Mouse (Mus musculus) intestine, embryonic 15.5 days (tissue): Measurements from ENCODE around the gene A4galt. TPM values are rescaled to one million over a fixed set of nuclear protein-coding genes. Genes with fewer than 3 reads are reported as not detected.
"Not testable (repeated sequence)": the region's sequence is repeated elsewhere in the genome, so short reads cannot be mapped to it uniquely, and the experiment has no call there.

ENCODE experiments used
- ATAC-seq: fragments of 200-750 bp; cut with Nextera tagmentation; 2 replicates; pipeline ENCODE4 v1.8.0; 2017; ENCODE audit warnings: moderate TSS enrichment, moderate library complexity
- H3K27ac ChIP-seq: fragments of 300-500 bp; sonication (generic); 2 replicates; pipeline ENCODE4 v1.5.1; 2015; ENCODE audit warnings: mild to moderate bottlenecking, inconsistent platforms
- H3K27me3 ChIP-seq: fragments of 300-500 bp; sonication (generic); replicated peaks from 2 replicates; pipeline ENCODE4 v1.6.1; 2015; ENCODE audit warnings: inconsistent platforms
- H3K36me3 ChIP-seq: fragments of 300-500 bp; sonication (generic); 2 replicates; pipeline ENCODE4 v1.6.1; 2015; ENCODE audit warnings: inconsistent platforms
- H3K4me1 ChIP-seq: fragments of 300-500 bp; sonication (generic); replicated peaks from 2 replicates; pipeline ENCODE4 v1.6.1; 2015; ENCODE audit warnings: inconsistent platforms
- H3K4me2 ChIP-seq: fragments of 300-500 bp; sonication (generic); replicated peaks from 2 replicates; pipeline ENCODE4 v1.6.1; 2015; ENCODE audit warnings: mild to moderate bottlenecking, inconsistent platforms
- H3K4me3 ChIP-seq: fragments of 300-500 bp; sonication (generic); replicated peaks from 2 replicates; pipeline ENCODE4 v1.5.1; 2015; ENCODE audit warnings: inconsistent platforms
- H3K9ac ChIP-seq: fragments of 300-500 bp; sonication (generic); 2 replicates; pipeline ENCODE4 v1.6.1; 2015; ENCODE audit warnings: inconsistent platforms
- H3K9me3 ChIP-seq: fragments of 300-500 bp; sonication (generic); 2 replicates; pipeline ENCODE4 v1.6.1; 2016; ENCODE audit warnings: inconsistent platforms
- WGBS: fragments of 180-500 bp; shearing (Covaris S2); methylation state at CpG from one replicate; pipeline ENCODE4 v1.1.7; 2015; 5-methylcytosine and 5-hydroxymethylcytosine counted together
- polyA plus RNA-seq: library from polyadenylated mRNA; unstranded; fragments of >200 nt; fragmentation: Nextera tagmentation; extraction: Ambion mirVana; gene quantifications from 2 replicates; pipeline ENCODE4 v1.2.1, GENCODE M21; 2015

Gene A4galt
- polyA plus RNA-seq, 1 experiment from 2014 or later, result 3.3 TPM

DNA sequence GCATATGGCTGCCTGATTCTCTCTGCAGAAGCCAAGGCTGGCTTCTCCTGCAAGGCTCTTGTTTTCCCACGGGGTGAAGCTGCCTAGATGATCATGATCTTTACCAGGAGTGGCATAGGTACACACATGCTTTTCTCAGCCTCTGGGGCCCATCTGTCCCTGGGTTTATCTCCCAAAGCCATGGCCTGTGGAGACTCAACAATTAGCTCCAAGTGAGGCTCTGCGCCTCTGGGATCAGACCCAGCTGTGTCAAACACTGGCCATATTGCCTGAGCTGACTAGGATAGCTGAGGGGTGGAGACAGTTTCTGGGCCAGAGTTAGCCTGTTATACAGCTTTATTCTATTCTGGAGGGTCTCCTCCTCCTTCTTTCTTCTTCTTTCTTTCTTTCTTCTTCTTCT, 39.3 kb upstream of the A4galt start:
- Histone ChIP-seq H3K36me3 (no peaks in the 10 kb centered on the region), H3K9ac (no peak overlapping the region), H3K4me2 (no peak overlapping the region), H3K9me3 (no peaks in the 10 kb centered on the region), H3K4me3 (no peak overlapping the region), H3K27me3 (no peaks in the 10 kb centered on the region), H3K27ac (no peak overlapping the region), H3K4me1 (peaks cover 13% of the 10 kb centered on the region; the same call in 1 of the 2 replicates)
- no peak for ATAC-seq
- WGBS, result 95% methylated on average over 2 of the region's 2 CpGs

DNA sequence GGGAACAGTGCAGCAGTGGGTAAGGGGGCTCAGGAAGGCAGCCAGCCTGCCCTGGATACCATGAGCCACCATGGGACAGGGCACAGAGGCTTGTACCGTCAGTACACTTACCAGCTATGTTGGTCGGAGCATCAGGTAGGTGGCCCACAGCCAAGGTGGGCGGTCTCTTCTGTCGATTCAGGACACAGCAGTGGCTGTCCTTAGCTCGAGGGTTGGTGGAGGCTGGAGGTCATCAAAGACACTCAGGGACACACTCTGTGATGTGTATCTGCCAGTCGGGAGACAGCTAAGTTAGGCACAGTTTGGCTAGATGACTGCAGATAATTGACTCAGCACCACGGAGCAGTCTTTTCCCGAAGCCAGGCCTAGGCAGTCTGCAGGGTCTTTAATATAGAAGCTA, 33.3 kb upstream of the A4galt start:
- no peak for ATAC-seq
- Histone ChIP-seq H3K9ac (no peak overlapping the region), H3K9me3 (no peaks in the 10 kb centered on the region), H3K27ac (no peak overlapping the region), H3K4me1 (no peaks in the 10 kb centered on the region; the same call in 1 of the 2 replicates), H3K27me3 (no peaks in the 10 kb centered on the region), H3K4me2 (no peak overlapping the region), H3K36me3 (no peaks in the 10 kb centered on the region), H3K4me3 (no peak overlapping the region)
- 81% methylated on average over 8 of the region's 8 CpGs for WGBS

DNA sequence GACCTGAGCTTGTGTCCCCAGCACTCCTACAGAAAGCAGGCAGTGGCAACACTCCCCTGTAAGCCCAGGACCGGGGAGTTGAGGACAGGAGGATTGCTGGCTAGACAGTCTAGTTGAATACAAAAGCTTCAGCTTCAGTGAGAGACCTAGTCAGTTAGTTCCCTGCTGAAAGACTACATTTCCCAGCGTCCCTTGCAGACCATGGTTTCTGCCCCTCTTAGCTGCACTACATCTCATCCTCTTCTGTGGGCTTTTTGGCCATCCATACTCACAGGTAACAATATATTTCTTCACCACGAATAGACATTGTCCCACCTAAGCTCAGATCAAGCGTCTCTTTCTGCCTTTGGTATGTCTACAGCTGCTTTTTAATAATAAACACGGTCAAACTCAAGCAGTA, 30.8 kb upstream of the A4galt start:
- no peak overlapping the region for H3K4me2 ChIP-seq
- no peaks in the 10 kb centered on the region for H3K27me3 ChIP-seq
- no peaks in the 10 kb centered on the region for H3K9me3 ChIP-seq
- H3K27ac ChIP-seq, result no peak overlapping the region
- H3K36me3 ChIP-seq, result no peaks in the 10 kb centered on the region
- ATAC-seq, result no peak
- H3K4me1 ChIP-seq, result no peaks in the 10 kb centered on the region; the same call in 1 of the 2 replicates
- H3K4me3 ChIP-seq, result no peak overlapping the region
- no peak overlapping the region for H3K9ac ChIP-seq
- whole genome bisulfite sequencing, result 72% methylated on average over 5 of the region's 5 CpGs

DNA sequence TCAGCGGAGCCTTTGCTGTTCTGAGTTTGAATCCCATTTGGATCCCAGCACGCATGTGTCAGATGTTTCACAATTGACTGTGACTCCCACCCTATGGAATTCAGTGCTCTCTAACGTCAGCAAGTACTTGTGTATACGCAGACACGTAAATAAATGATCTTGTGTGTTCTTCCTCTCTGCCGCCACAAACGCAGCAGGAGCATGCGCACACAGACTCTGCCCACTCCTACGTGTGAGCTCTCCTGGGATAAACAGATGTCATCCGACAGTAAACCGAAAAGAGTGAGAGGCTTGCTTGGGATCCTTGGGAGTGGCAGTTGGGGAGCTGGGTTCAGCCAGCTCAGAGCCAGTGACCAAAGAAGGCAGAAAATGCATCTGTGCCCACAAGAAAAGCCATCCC, 29.7 kb upstream of the A4galt start:
- Histone ChIP-seq H3K27ac (peak overlapping the region; percentile 76), H3K9ac (no peak overlapping the region), H3K4me2 (peak overlapping the region; percentile 28), H3K9me3 (no peaks in the 10 kb centered on the region), H3K27me3 (no peaks in the 10 kb centered on the region), H3K4me3 (no peak overlapping the region), H3K4me1 (no peaks in the 10 kb centered on the region; the same call in 1 of the 2 replicates), H3K36me3 (no peaks in the 10 kb centered on the region)
- ATAC-seq, result peak; percentile 79
- WGBS, result 39% methylated on average over 11 of the region's 11 CpGs

DNA sequence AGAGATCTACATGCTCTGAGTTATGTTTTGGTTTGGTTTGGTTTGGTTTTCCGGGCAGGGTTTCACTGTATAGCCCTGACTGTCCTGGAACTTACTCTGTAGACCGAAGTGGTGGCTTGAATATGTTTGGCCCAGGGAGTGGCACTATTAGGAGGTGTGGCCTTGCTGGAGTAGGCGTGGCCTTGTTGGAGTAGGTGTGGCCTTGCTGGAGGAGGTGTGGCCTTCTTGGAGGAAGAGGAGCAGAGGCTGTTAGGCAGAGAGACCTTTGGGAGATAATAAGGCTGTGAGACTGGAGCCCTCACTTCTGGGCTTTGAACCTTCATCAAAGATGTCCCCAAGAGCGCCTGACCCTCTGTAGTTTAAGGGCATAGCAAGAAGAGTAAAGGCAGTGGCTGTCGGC, 27.0 kb upstream of the A4galt start:
- Histone ChIP-seq H3K9me3 (no peaks in the 10 kb centered on the region), H3K36me3 (no peaks in the 10 kb centered on the region), H3K4me3 (no peak overlapping the region), H3K27ac (no peak overlapping the region), H3K4me2 (no peak overlapping the region), H3K4me1 (no peaks in the 10 kb centered on the region; the same call in 1 of the 2 replicates), H3K27me3 (no peaks in the 10 kb centered on the region), H3K9ac (no peak overlapping the region)
- 84% methylated on average over 5 of the region's 5 CpGs for WGBS
- ATAC-seq, result no peak

DNA sequence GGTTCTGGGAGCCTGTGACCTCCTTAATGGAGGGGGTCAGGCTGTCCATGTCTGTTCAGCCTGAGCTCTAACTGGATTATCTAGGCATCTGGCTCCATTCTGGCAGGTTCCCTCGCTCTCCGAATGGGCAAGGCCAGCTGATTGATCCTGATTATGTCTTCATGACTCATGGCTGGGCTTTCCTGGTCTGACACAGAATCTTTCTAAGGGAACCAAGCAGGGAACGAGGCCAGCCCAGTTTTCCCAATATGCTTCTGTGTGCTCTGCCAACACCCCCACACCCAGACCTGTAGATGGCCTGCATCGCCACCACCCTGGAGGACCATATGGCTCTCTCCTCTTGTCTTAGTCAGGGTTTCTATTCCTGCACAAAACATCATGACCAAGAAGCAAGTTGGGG, 25.9 kb upstream of the A4galt start:
- 85% methylated on average over 4 of the region's 4 CpGs for WGBS
- H3K36me3 ChIP-seq, result no peaks in the 10 kb centered on the region
- no peaks in the 10 kb centered on the region for H3K9me3 ChIP-seq
- H3K4me2 ChIP-seq, result no peak overlapping the region
- no peaks in the 10 kb centered on the region for H3K27me3 ChIP-seq
- H3K9ac ChIP-seq, result no peak overlapping the region
- no peak overlapping the region for H3K27ac ChIP-seq
- ATAC-seq, result no peak
- no peak overlapping the region for H3K4me3 ChIP-seq
- H3K4me1 ChIP-seq, result peaks cover 3% of the 10 kb centered on the region; the same call in 1 of the 2 replicates

DNA sequence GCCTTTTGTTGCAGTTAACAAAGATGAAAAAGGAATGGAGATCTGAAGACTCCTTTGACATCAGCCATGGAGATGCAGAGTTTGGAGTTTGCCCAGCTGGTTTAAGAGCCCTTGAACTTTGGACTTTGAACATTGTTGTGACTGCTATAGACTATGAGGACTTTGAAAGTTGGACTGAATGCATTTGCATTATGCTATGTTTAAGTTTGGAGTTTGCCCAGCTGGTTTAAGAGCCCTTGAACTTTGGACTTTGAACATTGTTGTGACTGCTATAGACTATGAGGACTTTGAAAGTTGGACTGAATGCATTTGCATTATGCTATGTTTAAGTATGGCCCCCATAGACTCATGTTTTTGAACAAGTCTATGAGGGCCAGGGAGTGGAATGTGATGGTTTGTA, 22.7 kb upstream of the A4galt start:
- not testable (repeated sequence) for H3K9ac ChIP-seq, H3K4me3 ChIP-seq, H3K9me3 ChIP-seq, H3K4me1 ChIP-seq, H3K27ac ChIP-seq, H3K27me3 ChIP-seq, ATAC-seq, H3K4me2 ChIP-seq, H3K36me3 ChIP-seq

DNA sequence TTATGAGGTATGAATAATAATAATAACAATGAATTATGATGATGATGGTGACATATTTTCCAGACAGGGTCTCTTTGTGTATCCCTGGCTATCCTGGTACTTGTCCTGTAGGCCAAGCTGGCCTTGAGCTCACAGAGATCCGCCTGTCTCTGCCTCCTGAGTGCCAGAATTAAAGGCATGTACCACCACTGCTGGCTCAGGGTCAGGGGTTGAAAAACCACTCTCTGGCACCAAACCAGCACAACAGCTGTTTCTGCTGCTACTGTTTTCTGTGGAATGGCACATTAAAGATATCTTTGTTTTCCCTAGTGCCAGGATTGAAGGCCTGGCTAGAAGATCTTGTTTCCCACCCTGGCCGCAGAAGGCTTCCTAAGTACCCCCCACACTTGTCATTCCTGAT, 21.4 kb upstream of the A4galt start:
- no peaks in the 10 kb centered on the region for H3K27me3 ChIP-seq
- H3K4me1 ChIP-seq, result 0 out of 2 replicates have a peak, but pooled peaks cover 3% of the 10 kb centered on the region
- 89% methylated on average over 2 of the region's 2 CpGs for WGBS
- H3K9ac ChIP-seq, result no peak overlapping the region
- H3K4me2 ChIP-seq, result no peak overlapping the region
- no peak overlapping the region for H3K4me3 ChIP-seq
- no peaks in the 10 kb centered on the region for H3K9me3 ChIP-seq
- no peak for ATAC-seq
- no peak overlapping the region for H3K27ac ChIP-seq
- no peaks in the 10 kb centered on the region for H3K36me3 ChIP-seq

DNA sequence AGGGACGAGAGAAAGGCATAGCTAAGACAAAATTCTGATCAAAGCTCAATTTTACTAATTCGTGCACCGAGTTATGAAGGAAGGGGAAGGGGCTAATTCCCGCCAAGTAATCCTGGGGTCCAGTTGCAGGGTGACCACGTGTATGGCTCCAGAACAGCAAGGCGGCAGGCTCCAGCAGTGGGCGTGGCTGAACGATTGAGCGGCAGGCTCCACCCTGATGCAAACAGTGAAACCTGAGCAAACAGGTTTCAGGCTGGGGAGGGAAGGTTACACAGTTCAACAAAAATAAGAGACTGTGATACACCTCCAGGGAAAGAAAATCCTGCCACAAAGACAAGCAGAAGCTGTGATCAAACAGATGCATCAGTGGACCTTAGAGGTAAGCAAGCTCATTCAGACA, 19.6 kb upstream of the A4galt start:
- not testable (repeated sequence) for H3K36me3 ChIP-seq, H3K27me3 ChIP-seq, H3K4me1 ChIP-seq, H3K4me2 ChIP-seq, H3K9ac ChIP-seq, H3K27ac ChIP-seq, H3K9me3 ChIP-seq, H3K4me3 ChIP-seq
- ATAC-seq, result peak; percentile 70
- 19% methylated on average over 9 of the region's 9 CpGs for WGBS

DNA sequence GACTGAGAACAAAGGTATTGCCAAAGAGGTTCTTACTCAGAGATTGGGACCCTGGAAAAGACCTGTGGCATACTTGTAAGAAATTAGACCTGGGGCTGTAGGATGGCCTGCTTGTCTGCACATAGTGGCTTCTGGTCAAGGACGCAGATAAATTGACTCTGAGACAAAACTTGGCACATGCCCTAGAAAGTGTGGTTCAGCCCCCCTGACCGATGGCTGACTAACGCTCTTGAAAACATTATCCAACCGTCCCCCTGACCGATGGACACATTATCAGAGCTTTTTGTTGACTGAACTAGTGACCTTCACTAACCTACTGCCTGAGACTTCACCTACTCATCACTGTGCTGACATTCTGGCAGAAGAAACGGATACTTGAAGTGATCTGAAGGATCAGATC, 18.4 kb upstream of the A4galt start:
- ATAC-seq, H3K9me3 ChIP-seq, H3K27ac ChIP-seq, H3K4me3 ChIP-seq, H3K4me2 ChIP-seq, H3K9ac ChIP-seq, H3K36me3 ChIP-seq, H3K27me3 ChIP-seq, H3K4me1 ChIP-seq: not testable (repeated sequence)
- 73% methylated on average over 6 of the region's 6 CpGs for WGBS

DNA sequence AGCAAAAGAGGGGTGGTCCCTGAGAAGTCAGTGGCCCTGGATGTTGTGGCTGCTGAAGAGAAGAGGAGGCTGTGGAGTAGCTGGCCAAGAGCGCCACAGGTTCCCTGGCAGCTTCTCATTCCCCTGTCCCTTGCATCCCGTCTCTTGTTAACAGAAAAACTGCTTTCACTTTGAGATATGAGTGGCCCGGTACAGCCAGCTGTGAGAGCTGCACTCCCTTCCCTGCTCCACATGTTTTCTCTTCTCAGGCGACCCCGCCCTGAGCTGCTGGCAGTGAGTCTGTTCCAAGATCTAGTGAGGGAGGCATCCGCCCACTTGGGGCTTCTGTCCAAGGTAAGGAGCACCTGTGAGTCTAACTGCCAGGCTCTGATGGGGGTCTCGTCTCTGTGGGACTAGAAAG, 16.9 kb upstream of the A4galt start:
- H3K4me1 ChIP-seq, H3K4me3 ChIP-seq, ATAC-seq, H3K27me3 ChIP-seq, H3K27ac ChIP-seq, H3K9me3 ChIP-seq, H3K36me3 ChIP-seq, H3K9ac ChIP-seq: not testable (repeated sequence)
- H3K4me2 ChIP-seq, result peak overlapping the region; percentile 35
- 33% methylated on average over 7 of the region's 7 CpGs for WGBS

DNA sequence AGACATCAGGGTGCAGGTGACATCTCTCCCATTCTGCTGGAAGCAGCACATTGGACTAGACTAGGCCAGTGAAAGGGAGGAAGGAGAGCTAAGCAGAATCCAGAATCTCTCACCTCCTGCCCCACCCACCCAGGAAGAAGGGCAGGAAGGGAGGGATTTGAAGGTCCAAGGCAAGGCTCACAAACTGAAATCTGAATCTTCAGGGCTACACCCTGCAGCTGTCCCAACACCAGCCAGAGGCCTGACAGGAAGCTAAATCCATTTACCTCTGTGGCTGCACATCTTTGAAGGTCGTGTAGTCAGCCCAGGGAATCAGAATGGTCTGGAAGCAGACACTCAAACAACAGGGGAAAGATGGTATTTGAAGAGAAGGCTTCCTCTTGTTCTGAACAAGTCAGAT, 13.7 kb upstream of the A4galt start:
- 29% methylated on average over 1 of the region's 1 CpGs for WGBS
- Histone ChIP-seq H3K9ac (no peak overlapping the region), H3K9me3 (no peaks in the 10 kb centered on the region), H3K36me3 (no peaks in the 10 kb centered on the region), H3K27ac (no peak overlapping the region), H3K4me3 (no peak overlapping the region), H3K27me3 (no peaks in the 10 kb centered on the region), H3K4me1 (no peaks in the 10 kb centered on the region), H3K4me2 (no peak overlapping the region)
- ATAC-seq, result no peak

DNA sequence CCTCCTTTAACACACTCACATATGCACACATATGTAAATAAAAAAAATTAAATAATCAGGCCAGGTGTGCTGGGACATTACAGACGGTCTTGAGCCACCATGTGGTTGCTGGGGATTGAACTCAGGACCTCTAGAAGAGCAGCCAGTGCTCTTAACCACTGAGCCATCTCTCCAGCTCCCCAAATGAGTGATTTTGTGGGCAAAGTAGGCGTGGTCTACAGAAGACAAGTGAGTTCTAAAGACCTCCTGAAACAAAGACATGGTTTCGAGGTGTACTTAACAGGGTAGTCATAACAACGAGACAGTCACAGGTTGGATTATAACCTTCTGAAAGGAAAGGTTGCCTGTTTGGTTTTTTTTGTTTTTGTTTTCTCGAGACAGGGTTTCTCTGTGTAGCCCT, 11.8 kb upstream of the A4galt start:
- Histone ChIP-seq H3K27ac (no peak overlapping the region), H3K4me1 (no peaks in the 10 kb centered on the region)
- WGBS, result 83% methylated on average over 5 of the region's 5 CpGs

DNA sequence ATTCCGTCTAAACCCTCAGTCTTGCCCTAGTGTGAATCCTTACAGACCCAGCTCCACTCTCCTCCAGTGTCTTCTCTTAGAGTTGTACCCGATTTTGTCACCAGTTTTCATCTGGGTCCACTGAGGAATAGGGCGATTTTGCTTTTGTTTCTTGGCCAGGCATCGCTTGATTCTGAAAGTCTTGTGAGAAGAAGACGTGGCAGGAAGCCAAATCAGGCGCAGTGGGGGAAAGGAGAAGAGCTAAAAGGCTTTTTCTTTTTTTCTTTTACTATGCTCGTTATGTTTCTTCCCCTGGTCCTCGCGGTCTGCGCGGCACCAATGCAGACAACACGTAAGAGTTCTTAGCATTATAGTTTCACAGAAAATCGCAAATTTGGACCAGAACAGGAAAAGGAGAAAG, 6.3 kb upstream of the A4galt start:
- ATAC-seq, result no peak
- WGBS, result 62% methylated on average over 13 of the region's 13 CpGs
- no peaks in the 10 kb centered on the region for H3K27me3 ChIP-seq
- no peak overlapping the region for H3K4me3 ChIP-seq
- H3K4me2 ChIP-seq, result no peak overlapping the region
- H3K9me3 ChIP-seq, result no peaks in the 10 kb centered on the region
- H3K27ac ChIP-seq, result no peak overlapping the region
- no peaks in the 10 kb centered on the region for H3K4me1 ChIP-seq
- H3K9ac ChIP-seq, result no peak overlapping the region
- no peaks in the 10 kb centered on the region for H3K36me3 ChIP-seq

More for the DNA sequence above, 11.8 kb upstream of the A4galt start:
- H3K27me3 ChIP-seq, result no peaks in the 10 kb centered on the region
- no peak for ATAC-seq
- no peaks in the 10 kb centered on the region for H3K36me3 ChIP-seq
- H3K4me2 ChIP-seq, result no peak overlapping the region
- H3K9ac ChIP-seq, result no peak overlapping the region
- no peak overlapping the region for H3K4me3 ChIP-seq
- no peaks in the 10 kb centered on the region for H3K9me3 ChIP-seq
